Mouse (Mus musculus) retina, postnatal 7 days (tissue): ENCODE measurements around the gene Gm7951.
"Not testable (repeated sequence)": the region's sequence is repeated elsewhere in the genome, so short reads cannot be mapped to it uniquely, and the experiment has no call there.

ENCODE experiments used
- DNase-seq: peaks from one replicate; pipeline ENCODE4 v3.0.0-alpha.2; 2012; ENCODE audit warnings: low read depth, low spot score

The Gm7951 gene

GRCm38 (mm10) chr14:42117269-42117668 lies at the start of gene Gm7951:
Gene Gm7951, minus strand, starts transcription at chr14:42117369.
- DNase-seq: not testable (repeated sequence)

- DNase-seq: not testable (repeated sequence)
Observed at GRCm38 (mm10) chr14:42162522-42162921, 45.4 kb upstream of the Gm7951 start, which contains the start of gene Gm17027. Gene Gm17027, minus strand, starts transcription at chr14:42162622.

- not testable (repeated sequence) for DNase-seq
Observed at GRCm38 (mm10) chr14:42134571-42134970, 17.4 kb upstream of the Gm7951 start.

- not testable (repeated sequence) for DNase-seq
Observed at GRCm38 (mm10) chr14:42133806-42134205, 16.6 kb upstream of the Gm7951 start.
